Mouse (Mus musculus): ENCODE data around the gene Adpgk. TPM values are rescaled to one million over a fixed set of nuclear protein-coding genes. Genes with fewer than 3 reads are reported as not detected.
"Not testable (repeated sequence)": the region's sequence is repeated elsewhere in the genome, so short reads cannot be mapped to it uniquely, and the experiment has no call there.

Gene Adpgk
- total and polyA plus RNA-seq, 2 experiments from 2014 or later: 16.2 to 26.8 TPM

DNA sequence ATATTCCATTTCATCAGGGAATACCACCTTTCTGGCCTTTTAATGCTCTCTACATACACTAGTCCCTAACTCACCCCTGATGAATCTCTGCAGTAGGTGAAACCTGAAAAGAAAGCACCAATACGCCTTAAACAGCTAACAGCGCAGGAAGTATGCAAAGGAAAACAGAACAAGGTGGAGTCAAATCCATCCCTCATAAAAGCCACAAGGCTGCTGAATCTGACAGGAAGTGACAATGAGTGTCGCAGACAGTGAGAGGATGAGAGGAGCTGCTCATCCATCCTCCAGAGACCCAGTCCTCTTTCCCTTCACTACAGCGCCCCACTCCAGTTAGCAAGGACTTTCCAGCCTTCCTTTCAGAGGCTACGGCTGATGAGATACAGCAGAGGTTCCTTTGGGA is 47.1 kb downstream of the Adpgk start:
- H3K9ac ChIP-seq: no peak overlapping the region
- H3K4me1 ChIP-seq (ENCODE audit: insufficient read depth): no peaks in the 10 kb centered on the region
- H3K27ac ChIP-seq (ENCODE audit: low read depth, low read length): no peak overlapping the region
- no peak overlapping the region for H3K4me3 ChIP-seq (ENCODE audit: low read depth, low read length)
- WGBS: 86% methylated on average over 5 of the region's 5 CpGs
- no peaks in the 10 kb centered on the region for H3K9me3 ChIP-seq (ENCODE audit: low read length)
- H3K4me2 ChIP-seq (ENCODE audit: low read depth): no peak overlapping the region
- H3K27me3 ChIP-seq (ENCODE audit: insufficient read depth, low read length): no peaks in the 10 kb centered on the region
- no peak for DNase-seq
- TF ChIP-seq CTCF (IDR thresholded peaks at IDR 0.05; ENCODE audit: low read depth): no peak
- peaks cover 45% of the 10 kb centered on the region for H3K36me3 ChIP-seq (ENCODE audit: insufficient read depth)
- ATAC-seq: no peak

GRCm38 (mm10) chr9:59339107-59339506 is 47.7 kb downstream of the Adpgk start:
- WGBS: 91% methylated on average over 5 of the region's 5 CpGs
- no peak for ATAC-seq
- peaks cover 51% of the 10 kb centered on the region for H3K36me3 ChIP-seq (ENCODE audit: insufficient read depth)

GRCm38 (mm10) chr9:59340002-59340401 is 48.6 kb downstream of the Adpgk start:
- H3K27ac ChIP-seq (ENCODE audit: low read depth, low read length): no peak overlapping the region
- H3K36me3 ChIP-seq (ENCODE audit: insufficient read depth): peaks cover 44% of the 10 kb centered on the region
- TF ChIP-seq CTCF (IDR thresholded peaks at IDR 0.05; ENCODE audit: low read depth): peak; percentile 41; the same call in 1 of the 2 replicates
- DNase-seq: peak; percentile 17
- no peak for ATAC-seq
- H3K4me3 ChIP-seq (ENCODE audit: low read depth, low read length): no peak overlapping the region
- H3K27me3 ChIP-seq (ENCODE audit: insufficient read depth, low read length): no peaks in the 10 kb centered on the region
- no peak overlapping the region for H3K9ac ChIP-seq
- 88% methylated on average over 8 of the region's 9 CpGs for WGBS
- H3K4me2 ChIP-seq (ENCODE audit: low read depth): no peak overlapping the region
- no peaks in the 10 kb centered on the region for H3K9me3 ChIP-seq (ENCODE audit: low read length)
- H3K4me1 ChIP-seq (ENCODE audit: insufficient read depth): no peaks in the 10 kb centered on the region

More at GRCm38 (mm10) chr9:59339107-59339506, 47.7 kb downstream of the Adpgk start:
- Histone ChIP-seq H3K4me1 (ENCODE audit: insufficient read depth) (no peaks in the 10 kb centered on the region), H3K4me2 (ENCODE audit: low read depth) (no peak overlapping the region), H3K27me3 (ENCODE audit: insufficient read depth, low read length) (no peaks in the 10 kb centered on the region), H3K27ac (ENCODE audit: low read depth, low read length) (no peak overlapping the region), H3K9ac (no peak overlapping the region), H3K9me3 (ENCODE audit: low read length) (no peaks in the 10 kb centered on the region), H3K4me3 (ENCODE audit: low read depth, low read length) (no peak overlapping the region)
- no peak for DNase-seq
- no peak for TF ChIP-seq CTCF (IDR thresholded peaks at IDR 0.05; ENCODE audit: low read depth)

DNA sequence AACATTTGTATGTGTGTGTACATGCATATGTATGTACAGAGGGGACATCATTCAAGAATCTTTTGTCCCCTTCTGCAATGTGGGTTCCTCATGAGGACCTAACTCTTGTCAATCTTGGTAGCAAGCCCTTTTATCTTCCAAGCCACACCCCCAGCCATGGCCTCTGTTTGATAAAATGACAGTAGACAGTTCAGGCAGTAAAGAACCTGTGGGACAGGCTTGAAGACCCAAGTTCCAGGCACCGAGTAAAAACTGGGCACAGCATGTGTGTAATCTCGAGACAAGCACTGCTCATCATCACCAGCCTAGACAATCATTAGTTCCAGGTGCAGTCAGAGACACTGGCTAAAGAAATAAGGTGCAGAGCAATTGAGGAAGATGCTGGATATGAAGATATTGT is 54.8 kb downstream of the Adpgk start:
- peaks cover 24% of the 10 kb centered on the region for H3K36me3 ChIP-seq (ENCODE audit: insufficient read depth)
- DNase-seq (no peak), ATAC-seq (no peak)
- WGBS: 86% methylated on average over 2 of the region's 2 CpGs
- no peak overlapping the region for H3K4me3 ChIP-seq (ENCODE audit: low read depth, low read length)
- H3K9ac ChIP-seq: no peak overlapping the region
- no peak overlapping the region for H3K4me2 ChIP-seq (ENCODE audit: low read depth)
- TF ChIP-seq CTCF (IDR thresholded peaks at IDR 0.05; ENCODE audit: low read depth): no peak
- H3K27ac ChIP-seq (ENCODE audit: low read depth, low read length): no peak overlapping the region
- no peaks in the 10 kb centered on the region for H3K9me3 ChIP-seq (ENCODE audit: low read length)
- H3K4me1 ChIP-seq (ENCODE audit: insufficient read depth): no peaks in the 10 kb centered on the region
- H3K27me3 ChIP-seq (ENCODE audit: insufficient read depth, low read length): no peaks in the 10 kb centered on the region

DNA sequence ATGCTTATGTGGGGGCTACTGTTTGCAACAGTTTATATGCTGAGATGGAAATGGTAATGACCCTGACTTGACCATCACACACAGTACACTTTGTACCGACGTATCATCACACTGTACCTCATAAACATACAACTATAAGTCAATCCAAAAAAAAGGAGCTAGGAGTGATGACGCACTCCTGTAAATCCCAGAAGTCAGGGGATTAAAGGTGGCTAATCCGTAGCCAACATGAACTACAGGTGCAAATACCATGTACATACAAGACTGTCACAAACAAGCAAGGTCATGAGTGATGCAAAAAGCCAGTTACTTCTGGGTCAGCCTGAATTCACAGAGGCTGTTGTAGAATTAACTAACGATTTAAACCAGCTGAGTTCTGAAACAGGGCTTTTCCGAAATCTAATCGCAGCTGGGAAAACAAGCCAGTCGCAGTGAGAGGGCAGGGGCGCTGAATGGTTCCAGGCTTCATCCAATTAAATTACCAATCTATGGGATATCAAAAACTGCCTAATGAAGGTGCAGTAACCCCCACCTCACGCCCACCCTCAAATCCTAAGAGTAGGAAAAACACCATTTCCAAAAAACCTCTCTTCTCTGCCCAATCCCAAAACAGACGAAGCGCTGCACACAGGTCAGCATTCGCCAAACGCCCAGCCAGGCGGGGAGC is 61.4 kb downstream of the Adpgk start:
- Histone ChIP-seq H3K27me3 (ENCODE audit: insufficient read depth, low read length) (no peaks in the 10 kb centered on the region), H3K4me1 (ENCODE audit: insufficient read depth) (peaks cover 4% of the 10 kb centered on the region; the same call in 1 of the 2 replicates), H3K9me3 (ENCODE audit: low read length) (no peaks in the 10 kb centered on the region), H3K9ac (peak overlapping the region; percentile 75), H3K36me3 (ENCODE audit: insufficient read depth) (no peaks in the 10 kb centered on the region), H3K27ac (ENCODE audit: low read depth, low read length) (peak overlapping the region; percentile 81), H3K4me3 (ENCODE audit: low read depth, low read length) (peak overlapping the region; percentile 80), H3K4me2 (ENCODE audit: low read depth) (peak overlapping the region; percentile 68)
- ATAC-seq: peak; percentile 48; the same call in 1 of the 2 replicates
- no peak for DNase-seq
- TF ChIP-seq CTCF (IDR thresholded peaks at IDR 0.05; ENCODE audit: low read depth): no peak
- WGBS: 10% methylated on average over 15 of the region's 15 CpGs

- under 1% methylated on average over 31 of the region's 32 CpGs for WGBS
These were observed 61.9 kb downstream of the Adpgk start, which contains the start of gene Bbs4 for GRCm38 (mm10) chr9:59353253-59353639. Gene Bbs4 (minus strand): TSS chr9:59353508.

GRCm38 (mm10) chr9:59358041-59358440 is 66.7 kb downstream of the Adpgk start:
- not testable (repeated sequence) for H3K36me3 ChIP-seq (ENCODE audit: insufficient read depth); DNase-seq; H3K27ac ChIP-seq (ENCODE audit: low read depth, low read length); H3K4me2 ChIP-seq (ENCODE audit: low read depth); H3K9ac ChIP-seq; H3K9me3 ChIP-seq (ENCODE audit: low read length); ATAC-seq; H3K27me3 ChIP-seq (ENCODE audit: insufficient read depth, low read length); H3K4me1 ChIP-seq (ENCODE audit: insufficient read depth); H3K4me3 ChIP-seq (ENCODE audit: low read depth, low read length)
- TF ChIP-seq CTCF (IDR thresholded peaks at IDR 0.05; ENCODE audit: low read depth): peak; percentile 31; the same call in 1 of the 2 replicates
- WGBS: 59% methylated on average over 1 of the region's 1 CpGs

More at GRCm38 (mm10) chr9:59353253-59353639, 61.9 kb downstream of the Adpgk start, which contains the start of gene Bbs4:
- peak within 1 kb of the TSS; percentile 81 for H3K27ac ChIP-seq (ENCODE audit: low read depth, low read length)
- peak within 1 kb of the TSS; percentile 80 for H3K4me3 ChIP-seq (ENCODE audit: low read depth, low read length)
- no peak for TF ChIP-seq CTCF (IDR thresholded peaks at IDR 0.05; ENCODE audit: low read depth)
- ATAC-seq (peak; percentile 96), DNase-seq (peak; percentile 85)
- peak within 1 kb of the TSS; percentile 75 for H3K9ac ChIP-seq
- H3K4me2 ChIP-seq (ENCODE audit: low read depth): peak within 1 kb of the TSS; percentile 68
- H3K4me1 ChIP-seq (ENCODE audit: insufficient read depth): peaks cover 4% of the 10 kb centered on the region; the same call in 1 of the 2 replicates
- H3K36me3 ChIP-seq (ENCODE audit: insufficient read depth): no peaks in the 10 kb centered on the region
- H3K9me3 ChIP-seq (ENCODE audit: low read length): no peaks in the 10 kb centered on the region
- no peaks in the 10 kb centered on the region for H3K27me3 ChIP-seq (ENCODE audit: insufficient read depth, low read length)

DNA sequence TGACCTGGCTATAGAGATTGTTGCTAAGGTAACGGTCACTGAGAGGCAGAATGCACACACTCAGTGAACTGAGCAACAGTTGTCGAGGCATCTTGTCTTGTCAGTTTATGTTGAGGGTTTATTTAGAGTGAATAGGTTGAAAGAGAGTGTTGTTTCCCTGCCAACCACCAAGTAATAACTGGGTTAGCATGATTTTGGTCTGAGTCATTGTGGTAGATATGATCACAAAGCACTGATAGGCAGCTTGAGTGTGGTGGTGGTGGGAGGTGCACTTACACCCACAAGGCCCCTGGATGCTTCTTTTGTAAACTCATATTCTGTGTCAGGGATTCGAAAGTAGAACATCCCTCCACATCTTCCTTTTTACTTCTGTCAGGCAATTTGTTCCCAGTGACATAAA is 69.1 kb downstream of the Adpgk start:
- not testable (repeated sequence) for DNase-seq; H3K4me3 ChIP-seq (ENCODE audit: low read depth, low read length); ATAC-seq; H3K27me3 ChIP-seq (ENCODE audit: insufficient read depth, low read length); H3K9me3 ChIP-seq (ENCODE audit: low read length); H3K4me2 ChIP-seq (ENCODE audit: low read depth); H3K36me3 ChIP-seq (ENCODE audit: insufficient read depth); H3K27ac ChIP-seq (ENCODE audit: low read depth, low read length); H3K4me1 ChIP-seq (ENCODE audit: insufficient read depth); H3K9ac ChIP-seq
- WGBS: no CpG with 5 or more reads among the region's 3 CpGs
